Mouse (Mus musculus) myocyte (in vitro differentiated cells): ENCODE data around the gene Rspo1. TPM values are rescaled to one million over a fixed set of nuclear protein-coding genes. Genes with fewer than 3 reads are reported as not detected.

Source experiments
- H3K27me3 ChIP-seq: one replicate; pipeline ENCODE4 v1.6.1; 2011; ENCODE audit not compliant: control insufficient read depth, insufficient read depth, insufficient read length
- H3K36me3 ChIP-seq: one replicate; pipeline ENCODE4 v1.6.1; 2011; ENCODE audit not compliant: control insufficient read depth, insufficient read depth
- H3K4me2 ChIP-seq: one replicate; pipeline ENCODE4 v1.6.1; 2011; ENCODE audit warnings: low read depth, control low read depth
- H3K4me3 ChIP-seq: one replicate; pipeline ENCODE4 v1.5.1; 2011; ENCODE audit warnings: mild to moderate bottlenecking, control low read depth, moderate library complexity
- H3K79me2 ChIP-seq: one replicate; pipeline ENCODE4 v1.6.1; 2011; ENCODE audit not compliant: control insufficient read depth, insufficient read depth
- H3ac ChIP-seq: one replicate; pipeline ENCODE4 v1.6.1; 2011; ENCODE audit not compliant: control insufficient read depth, insufficient read length
- CEBPB ChIP-seq: IDR thresholded peaks from 2 replicates; pipeline ENCODE4 v1.6.1; 2011; ENCODE audit warnings: mild to moderate bottlenecking, moderate library complexity; ENCODE audit not compliant: poor library complexity, insufficient read depth, severe bottlenecking
- E2F4 ChIP-seq: IDR thresholded peaks from one replicate; pipeline ENCODE4 v1.6.1; 2011; ENCODE audit warnings: mild to moderate bottlenecking, control low read depth, moderate library complexity; ENCODE audit not compliant: insufficient read depth
- MAX ChIP-seq: IDR thresholded peaks from one replicate; pipeline ENCODE4 v1.6.1; 2011; ENCODE audit warnings: low read depth, mild to moderate bottlenecking, control low read depth
- MYOD1 ChIP-seq, 3 experiments: IDR thresholded peaks; one replicate each; pipeline ENCODE4 v1.6.1; 2011; ENCODE audit warnings: control low read depth in 2 of 3, low read depth in 2 of 3, mild to moderate bottlenecking in 2 of 3, moderate library complexity in 1 of 3; ENCODE audit not compliant: insufficient read length in 2 of 3, control insufficient read depth in 1 of 3
- MYOG ChIP-seq, 3 experiments: IDR thresholded peaks; one replicate each; pipeline ENCODE4 v1.6.1; 2011; ENCODE audit warnings: control low read depth in 2 of 3, low read depth in 2 of 3, mild to moderate bottlenecking in 2 of 3; ENCODE audit not compliant: insufficient read length in 2 of 3, control insufficient read depth in 1 of 3, insufficient read depth in 1 of 3
- POLR2A ChIP-seq: IDR thresholded peaks from one replicate; pipeline ENCODE4 v1.6.1; 2011; ENCODE audit warnings: low read depth, mild to moderate bottlenecking, control low read depth, moderate library complexity; ENCODE audit not compliant: insufficient read length
- POLR2AphosphoS2 ChIP-seq: IDR thresholded peaks from one replicate; pipeline ENCODE4 v1.6.1; 2011; ENCODE audit warnings: low read depth, control low read depth; ENCODE audit not compliant: insufficient read length
- REST ChIP-seq: IDR thresholded peaks from one replicate; pipeline ENCODE4 v1.6.1; 2011; ENCODE audit warnings: mild to moderate bottlenecking, control low read depth, moderate library complexity; ENCODE audit not compliant: insufficient read depth, insufficient read length
- SRF ChIP-seq: IDR thresholded peaks from one replicate; pipeline ENCODE4 v1.6.1; 2011; ENCODE audit warnings: low read depth; ENCODE audit not compliant: control insufficient read depth, insufficient read length
- TCF12 ChIP-seq: IDR thresholded peaks from one replicate; pipeline ENCODE4 v1.6.1; 2011; ENCODE audit warnings: mild to moderate bottlenecking, control low read depth; ENCODE audit not compliant: poor library complexity, insufficient read depth, severe bottlenecking
- TCF3 ChIP-seq: IDR thresholded peaks from one replicate; pipeline ENCODE4 v1.6.1; 2011; ENCODE audit warnings: low read depth, control low read depth; ENCODE audit not compliant: insufficient read length
- USF1 ChIP-seq: IDR thresholded peaks from one replicate; pipeline ENCODE4 v1.6.1; 2011; ENCODE audit warnings: low read depth, mild to moderate bottlenecking, control low read depth, moderate library complexity
- polyA plus RNA-seq: library from polyadenylated mRNA; unstranded; fragments of >200 nt; fragmentation: generic; extraction: Trizol; gene quantifications from one replicate; pipeline ENCODE4 v1.2.1, GENCODE M21; 2012; ENCODE audit warnings: missing spikeins

The Rspo1 gene
- polyA plus RNA-seq, 1 experiment = 0.02 TPM

- TF ChIP-seq USF1 (no peak), MYOG (IDR thresholded peaks at IDR 0.05; ENCODE audit: control insufficient read depth in 1 of 3, insufficient read depth in 1 of 3, insufficient read length in 2 of 3, low read depth in 2 of 3) (no peak), POLR2A (no peak), TCF12 (no peak), TCF3 (no peak), SRF (no peak), POLR2AphosphoS2 (no peak)
- H3K79me2 ChIP-seq = no peaks in the 10 kb centered on the region
- H3K4me3 ChIP-seq = no peak overlapping the region
- H3K27me3 ChIP-seq = peaks cover 58% of the 10 kb centered on the region
- no peaks in the 10 kb centered on the region for H3K36me3 ChIP-seq
- H3K4me2 ChIP-seq = no peak overlapping the region
- H3ac ChIP-seq = no peak overlapping the region
Measured at GRCm38 (mm10) chr4:125002978-125003377, 16.7 kb downstream of the Rspo1 start.

- Histone ChIP-seq H3K27me3 (peaks cover 71% of the 10 kb centered on the region), H3K79me2 (no peaks in the 10 kb centered on the region), H3ac (no peak overlapping the region), H3K36me3 (no peaks in the 10 kb centered on the region), H3K4me2 (no peak overlapping the region), H3K4me3 (no peak overlapping the region)
- no peak for TF ChIP-seq TCF3
- no peak for TF ChIP-seq CEBPB
- no peak for TF ChIP-seq POLR2A
- TF ChIP-seq REST = no peak
- TF ChIP-seq MYOG (IDR thresholded peaks at IDR 0.05; ENCODE audit: control insufficient read depth in 1 of 3, insufficient read depth in 1 of 3, insufficient read length in 2 of 3, low read depth in 2 of 3) = no peak
- TF ChIP-seq USF1 = no peak
Measured at GRCm38 (mm10) chr4:125004886-125005285, 18.7 kb downstream of the Rspo1 start.

GRCm38 (mm10) chr4:125007460-125007859 lies 21.2 kb downstream of the Rspo1 start:
- H3K79me2 ChIP-seq = no peaks in the 10 kb centered on the region
- no peaks in the 10 kb centered on the region for H3K36me3 ChIP-seq
- TF ChIP-seq MYOD1 (IDR thresholded peaks at IDR 0.05; ENCODE audit: control insufficient read depth in 1 of 3, insufficient read length in 2 of 3, low read depth in 2 of 3) = no peak
- H3K27me3 ChIP-seq = peaks cover 76% of the 10 kb centered on the region
- H3K4me3 ChIP-seq = no peak overlapping the region
- H3K4me2 ChIP-seq = no peak overlapping the region
- no peak overlapping the region for H3ac ChIP-seq

GRCm38 (mm10) chr4:125008220-125008619 lies 22.0 kb downstream of the Rspo1 start:
- no peak overlapping the region for H3K4me3 ChIP-seq
- H3K27me3 ChIP-seq = peaks cover 83% of the 10 kb centered on the region
- no peaks in the 10 kb centered on the region for H3K36me3 ChIP-seq
- TF ChIP-seq MYOD1 (IDR thresholded peaks at IDR 0.05; ENCODE audit: control insufficient read depth in 1 of 3, insufficient read length in 2 of 3, low read depth in 2 of 3) (no peak), TCF3 (no peak), E2F4 (no peak), POLR2AphosphoS2 (no peak), REST (no peak), TCF12 (no peak), CEBPB (no peak), SRF (no peak), POLR2A (no peak)
- no peak overlapping the region for H3K4me2 ChIP-seq
- H3K79me2 ChIP-seq = no peaks in the 10 kb centered on the region
- H3ac ChIP-seq = no peak overlapping the region

GRCm38 (mm10) chr4:125008712-125009111 lies 22.5 kb downstream of the Rspo1 start:
- no peak for TF ChIP-seq TCF3
- no peak for TF ChIP-seq TCF12
- no peak for TF ChIP-seq POLR2A
- TF ChIP-seq REST = no peak
- no peak for TF ChIP-seq E2F4
- TF ChIP-seq USF1 = no peak
- no peak for TF ChIP-seq MYOG (IDR thresholded peaks at IDR 0.05; ENCODE audit: control insufficient read depth in 1 of 3, insufficient read depth in 1 of 3, insufficient read length in 2 of 3, low read depth in 2 of 3)
- Histone ChIP-seq H3K27me3 (peaks cover 83% of the 10 kb centered on the region), H3K4me3 (no peak overlapping the region)

GRCm38 (mm10) chr4:125015806-125016635 lies 29.8 kb downstream of the Rspo1 start, which contains the start of gene Gnl2:
Gnl2 (plus strand) TSS chr4:125016585.
- Histone ChIP-seq H3K4me2 (no peak within 1 kb of the TSS), H3ac (no peak within 1 kb of the TSS), H3K4me3 (no peak within 1 kb of the TSS), H3K27me3 (peaks cover 83% of the 10 kb centered on the region), H3K36me3 (no peaks in the 10 kb centered on the region), H3K79me2 (no peaks in the 10 kb centered on the region)
- no peak for TF ChIP-seq POLR2A
- TF ChIP-seq TCF3 = no peak
- TF ChIP-seq MAX = no peak
- TF ChIP-seq REST = no peak
- no peak for TF ChIP-seq USF1

More at GRCm38 (mm10) chr4:125008712-125009111, 22.5 kb downstream of the Rspo1 start:
- no peak overlapping the region for H3ac ChIP-seq
- H3K36me3 ChIP-seq = no peaks in the 10 kb centered on the region
- H3K79me2 ChIP-seq = no peaks in the 10 kb centered on the region
- H3K4me2 ChIP-seq = no peak overlapping the region
